Mouse (Mus musculus) G1E (cell line): ENCODE results near the gene Irs1. TPM values are rescaled to one million over a fixed set of nuclear protein-coding genes. Genes with fewer than 3 reads are reported as not detected.

Source experiments
- ATAC-seq: 2 replicates; pipeline ENCODE4 v1.8.0; 2016; ENCODE audit warnings: mild to moderate bottlenecking; ENCODE audit not compliant: insufficient number of reproducible peaks, poor library complexity, low FRiP score, severe bottlenecking; ENCODE audit errors: extremely low read depth
- DNase-seq: peaks from one replicate; pipeline ENCODE4 v3.0.0; 2012; ENCODE audit warnings: low spot score
- H3K27me3 ChIP-seq: 2 replicates; pipeline ENCODE4 v1.6.1; 2012; ENCODE audit warnings: mild to moderate bottlenecking, low read length, inconsistent platforms; ENCODE audit not compliant: insufficient read depth
- H3K36me3 ChIP-seq: replicated peaks from 2 replicates; pipeline ENCODE3; 2012; ENCODE audit warnings: mild to moderate bottlenecking, inconsistent platforms
- H3K4me1 ChIP-seq: 2 replicates; pipeline ENCODE4 v1.6.1; 2012; ENCODE audit warnings: low read depth, low read length, inconsistent platforms, mixed read lengths; ENCODE audit not compliant: insufficient read depth
- H3K4me3 ChIP-seq: 2 replicates; pipeline ENCODE4 v1.5.1; 2012; ENCODE audit warnings: low read depth, mild to moderate bottlenecking, inconsistent platforms, low read length, moderate library complexity, mixed read lengths
- H3K9me3 ChIP-seq: replicated peaks from 2 replicates; pipeline ENCODE4 v1.6.1; 2012; ENCODE audit warnings: inconsistent platforms
- CTCF ChIP-seq: IDR thresholded peaks from 2 replicates; pipeline ENCODE4 v1.5.1; 2012; ENCODE audit warnings: low read depth, low read length, inconsistent platforms, mixed read lengths
- GATA1 ChIP-seq: IDR thresholded peaks from 2 replicates; pipeline ENCODE4 v1.6.1; 2012; ENCODE audit warnings: borderline replicate concordance, low read length, inconsistent platforms, mixed read lengths
- GATA2 ChIP-seq: IDR thresholded peaks from 2 replicates; pipeline ENCODE4 v1.6.1; 2012; ENCODE audit warnings: low read depth, low read length, inconsistent platforms, borderline replicate concordance
- POLR2AphosphoS5 ChIP-seq: IDR thresholded peaks from 2 replicates; pipeline ENCODE4 v1.6.1; 2012; ENCODE audit warnings: low read depth, low read length, inconsistent platforms; ENCODE audit not compliant: insufficient replicate concordance
- TAL1 ChIP-seq: conservative IDR thresholded peaks from 2 replicates; pipeline ENCODE4 v1.6.1; 2012; ENCODE audit warnings: low read depth, low read length, inconsistent platforms, mixed read lengths
- polyA plus RNA-seq: library from polyadenylated mRNA; stranded (reverse); fragments of >175 nt; gene quantifications from 2 replicates; pipeline ENCODE4 v1.2.3, GENCODE M21; 2012
- total RNA-seq, 2 experiments: library from RNA; stranded (forward) in 1 of 2; stranded (reverse) in 1 of 2; fragments of 200-1000 nt in 1 of 2; fragments of >200 nt in 1 of 2; fragmentation: Nextera tagmentation in 1 of 2; gene quantifications; 2 replicates each; pipeline ENCODE4 v1.2.3; 2014 to 2017

Gene Irs1
- total and polyA plus RNA-seq, 3 experiments: 0.11 TPM; not detected in 2

DNA sequence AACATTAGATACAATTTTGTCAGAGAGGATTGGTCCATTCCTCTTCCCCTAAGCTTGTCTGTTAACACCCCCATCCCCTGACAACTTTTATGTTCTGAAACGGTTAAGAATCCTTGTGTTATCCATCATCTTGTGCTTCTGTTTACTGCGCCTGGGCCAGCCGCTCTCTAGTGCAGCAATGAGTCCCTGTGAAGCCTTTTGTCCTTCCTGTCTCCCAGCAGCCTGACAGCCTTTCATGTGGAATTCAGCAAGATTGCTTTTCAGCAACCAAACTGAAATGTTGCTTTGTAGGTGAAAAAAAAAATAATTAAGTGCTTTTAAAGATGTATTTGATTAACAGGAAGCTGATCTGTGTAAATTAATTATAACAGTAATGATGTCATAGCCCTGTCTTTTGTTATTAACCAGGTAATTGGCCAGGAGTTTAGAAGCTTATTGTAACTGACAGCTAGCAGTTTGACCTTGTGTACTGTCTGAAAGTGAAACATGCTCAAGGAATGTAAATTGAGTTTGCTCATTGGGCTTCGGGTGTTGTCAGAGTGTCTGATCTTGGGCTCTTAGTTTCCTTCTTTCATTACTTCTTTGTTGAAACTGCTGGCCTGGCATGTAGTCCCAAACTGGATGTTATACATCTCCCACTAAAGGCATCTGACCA is 33.0 kb upstream of the Irs1 start:
- Histone ChIP-seq H3K27me3 (no peaks in the 10 kb centered on the region), H3K4me1 (peaks cover 14% of the 10 kb centered on the region), H3K36me3 (peaks cover 64% of the 10 kb centered on the region), H3K9me3 (no peaks in the 10 kb centered on the region), H3K4me3 (no peak overlapping the region)
- no peak for TF ChIP-seq POLR2AphosphoS5
- TF ChIP-seq CTCF: no peak
- TF ChIP-seq GATA2: no peak
- TF ChIP-seq GATA1: no peak
- no peak for TF ChIP-seq TAL1
- DNase-seq: no peak
- no peak for ATAC-seq

GRCm38 (mm10) chr1:82321441-82321840 is 30.2 kb upstream of the Irs1 start:
- Histone ChIP-seq H3K9me3 (no peaks in the 10 kb centered on the region), H3K4me3 (no peak overlapping the region), H3K4me1 (peaks cover 28% of the 10 kb centered on the region), H3K36me3 (peaks cover 54% of the 10 kb centered on the region), H3K27me3 (no peaks in the 10 kb centered on the region)
- TF ChIP-seq GATA2 (no peak), CTCF (no peak), POLR2AphosphoS5 (no peak), TAL1 (no peak), GATA1 (no peak)
- DNase-seq (no peak), ATAC-seq (no peak)

DNA sequence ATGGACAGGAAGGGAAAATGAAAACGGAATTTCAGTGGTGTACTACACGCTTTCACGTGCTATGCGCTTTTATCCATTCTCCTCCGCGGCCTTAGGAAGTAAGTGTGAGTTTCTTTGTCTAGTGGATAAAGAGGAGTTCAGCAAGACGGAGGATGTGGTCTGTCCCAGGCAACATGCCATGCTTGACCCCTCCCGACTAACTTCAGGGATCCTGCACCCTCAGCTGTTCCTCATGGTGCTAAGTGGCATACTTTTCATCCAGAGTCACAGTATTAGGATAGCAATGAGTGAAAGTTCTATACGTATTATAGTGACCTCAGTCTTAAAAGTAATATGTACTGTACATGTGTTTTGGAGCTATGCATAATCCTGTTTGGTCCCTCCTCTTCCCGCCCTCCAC is 29.6 kb upstream of the Irs1 start:
- no peak for ATAC-seq
- H3K36me3 ChIP-seq: peaks cover 50% of the 10 kb centered on the region
- peaks cover 31% of the 10 kb centered on the region for H3K4me1 ChIP-seq

DNA sequence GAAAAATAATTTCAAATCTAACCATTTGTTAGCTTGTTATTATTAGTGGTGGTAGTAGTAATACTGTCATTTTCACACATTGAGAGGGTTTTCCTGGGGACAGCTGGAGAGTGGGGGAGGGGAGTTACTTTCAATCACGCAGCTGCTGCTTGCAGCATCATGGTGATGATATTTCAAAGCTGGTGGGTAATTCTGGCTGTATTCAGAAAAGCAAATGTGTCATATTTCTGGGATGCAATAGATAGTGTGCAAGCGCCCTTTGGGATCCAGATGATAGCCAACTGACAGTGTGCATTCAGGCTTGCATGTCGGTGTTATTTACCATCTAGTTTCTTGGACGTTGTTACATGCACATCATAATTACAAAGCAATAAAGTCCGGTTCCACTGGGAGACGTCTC is 29.2 kb upstream of the Irs1 start:
- Histone ChIP-seq H3K4me3 (no peak overlapping the region), H3K9me3 (no peaks in the 10 kb centered on the region), H3K36me3 (peaks cover 48% of the 10 kb centered on the region), H3K27me3 (no peaks in the 10 kb centered on the region), H3K4me1 (peaks cover 33% of the 10 kb centered on the region)
- TF ChIP-seq TAL1: no peak
- no peak for TF ChIP-seq GATA2
- no peak for TF ChIP-seq CTCF
- no peak for TF ChIP-seq POLR2AphosphoS5
- TF ChIP-seq GATA1: no peak
- no peak for ATAC-seq
- no peak for DNase-seq

More for the DNA sequence above, 29.6 kb upstream of the Irs1 start:
- Histone ChIP-seq H3K4me3 (no peak overlapping the region), H3K9me3 (no peaks in the 10 kb centered on the region), H3K27me3 (no peaks in the 10 kb centered on the region)
- no peak for TF ChIP-seq GATA1
- TF ChIP-seq CTCF: no peak
- no peak for TF ChIP-seq TAL1
- TF ChIP-seq POLR2AphosphoS5: no peak
- no peak for TF ChIP-seq GATA2
- DNase-seq: no peak

GRCm38 (mm10) chr1:82316746-82317126 is 25.5 kb upstream of the Irs1 start:
- Histone ChIP-seq H3K9me3 (no peaks in the 10 kb centered on the region), H3K4me3 (peak overlapping the region; percentile 79), H3K36me3 (peaks cover 25% of the 10 kb centered on the region), H3K27me3 (no peaks in the 10 kb centered on the region; the same call in 1 of the 2 replicates), H3K4me1 (peaks cover 31% of the 10 kb centered on the region)
- ATAC-seq: 0 out of 2 replicates have a peak, but pooled peaks have one; percentile 16
- DNase-seq: no peak
- TF ChIP-seq POLR2AphosphoS5: no peak
- TF ChIP-seq GATA2: no peak

- TF ChIP-seq GATA1: no peak
- no peak for TF ChIP-seq GATA2
- TF ChIP-seq POLR2AphosphoS5: peak; percentile 71; the same call in 1 of the 2 replicates
- TF ChIP-seq CTCF: no peak
- Histone ChIP-seq H3K9me3 (no peaks in the 10 kb centered on the region), H3K27me3 (peaks cover 5% of the 10 kb centered on the region), H3K4me3 (peak within 1 kb of the TSS; percentile 79), H3K36me3 (peaks cover 20% of the 10 kb centered on the region), H3K4me1 (peaks cover 31% of the 10 kb centered on the region)
- peak; percentile 95 for ATAC-seq
- DNase-seq: peak; percentile 96
Measured at GRCm38 (mm10) chr1:82316111-82316745, 25.0 kb upstream of the Irs1 start, which contains the start of gene Rhbdd1. Gene Rhbdd1, plus strand, starts transcription at chr1:82316452.
